Mouse (Mus musculus) forebrain, embryonic 15.5 days (tissue): Measurements from ENCODE around the gene Ilk. TPM values are rescaled to one million over a fixed set of nuclear protein-coding genes. Genes with fewer than 3 reads are reported as not detected.

Source experiments
- ATAC-seq: fragments of 200-750 bp; cut with Nextera tagmentation; replicated peaks from 2 replicates; pipeline ENCODE4 v1.8.0; 2017; ENCODE audit warnings: mild to moderate bottlenecking, moderate TSS enrichment, moderate library complexity
- H3K27ac ChIP-seq: fragments of 300-500 bp; sonication (generic); replicated peaks from 2 replicates; pipeline ENCODE4 v1.5.1; 2015; ENCODE audit warnings: mild to moderate bottlenecking, inconsistent platforms
- H3K27me3 ChIP-seq: fragments of 300-500 bp; sonication (generic); 2 replicates; pipeline ENCODE4 v1.6.1; 2015; ENCODE audit warnings: inconsistent platforms
- H3K36me3 ChIP-seq: fragments of 300-500 bp; sonication (generic); 2 replicates; pipeline ENCODE4 v1.6.1; 2015; ENCODE audit warnings: mild to moderate bottlenecking, inconsistent platforms
- H3K4me1 ChIP-seq: fragments of 300-500 bp; sonication (generic); 2 replicates; pipeline ENCODE4 v1.6.1; 2015; ENCODE audit warnings: inconsistent platforms
- H3K4me2 ChIP-seq: fragments of 300-500 bp; sonication (generic); replicated peaks from 2 replicates; pipeline ENCODE4 v1.6.1; 2015; ENCODE audit warnings: mild to moderate bottlenecking, inconsistent platforms
- H3K4me3 ChIP-seq: fragments of 300-500 bp; sonication (generic); 2 replicates; pipeline ENCODE4 v1.5.1; 2015; ENCODE audit warnings: mild to moderate bottlenecking, inconsistent platforms
- H3K9ac ChIP-seq: fragments of 300-500 bp; sonication (generic); replicated peaks from 2 replicates; pipeline ENCODE4 v1.6.1; 2015; ENCODE audit warnings: mild to moderate bottlenecking, inconsistent platforms
- H3K9me3 ChIP-seq: fragments of 300-500 bp; sonication (generic); 2 replicates; pipeline ENCODE4 v1.6.1; 2016; ENCODE audit warnings: inconsistent platforms
- WGBS: fragments of 180-500 bp; shearing (Covaris S2); methylation state at CpG from one replicate; pipeline ENCODE4 v1.1.7; 2015; ENCODE audit warnings: mixed read lengths; 5-methylcytosine and 5-hydroxymethylcytosine counted together
- polyA plus RNA-seq: library from polyadenylated mRNA; unstranded; fragments of >200 nt; fragmentation: Nextera tagmentation; extraction: Ambion mirVana; gene quantifications from 2 replicates; pipeline ENCODE4 v1.2.1, GENCODE M21; 2015

Ilk gene
- polyA plus RNA-seq, 1 experiment from 2014 or later = 205 TPM

DNA sequence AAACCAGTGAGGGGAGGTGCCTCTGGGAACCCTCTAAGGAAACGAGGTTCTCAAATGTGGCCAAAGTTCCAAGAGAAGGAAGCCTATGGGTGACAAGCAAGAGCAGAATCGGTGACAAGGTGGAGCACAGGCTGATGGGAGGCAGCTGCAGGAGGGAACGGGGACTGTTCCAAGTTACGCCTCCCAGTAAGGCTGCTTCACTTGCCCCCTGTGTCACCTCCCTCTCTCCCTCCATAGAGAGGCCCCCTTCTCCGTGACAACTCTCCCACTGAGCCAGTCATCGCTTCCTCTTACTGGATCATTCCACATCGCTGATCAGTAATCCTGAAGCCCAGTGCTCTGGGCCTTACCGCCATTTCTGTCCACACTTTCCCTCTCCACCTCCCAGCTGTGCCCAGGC, 38.3 kb downstream of the Ilk start:
- Histone ChIP-seq H3K4me3 (no peak overlapping the region), H3K36me3 (peaks cover 63% of the 10 kb centered on the region), H3K9me3 (no peaks in the 10 kb centered on the region), H3K27me3 (no peaks in the 10 kb centered on the region), H3K4me1 (peaks cover 65% of the 10 kb centered on the region), H3K9ac (no peak overlapping the region), H3K4me2 (no peak overlapping the region), H3K27ac (no peak overlapping the region)
- ATAC-seq = no peak
- 29% methylated on average over 8 of the region's 8 CpGs for WGBS

DNA sequence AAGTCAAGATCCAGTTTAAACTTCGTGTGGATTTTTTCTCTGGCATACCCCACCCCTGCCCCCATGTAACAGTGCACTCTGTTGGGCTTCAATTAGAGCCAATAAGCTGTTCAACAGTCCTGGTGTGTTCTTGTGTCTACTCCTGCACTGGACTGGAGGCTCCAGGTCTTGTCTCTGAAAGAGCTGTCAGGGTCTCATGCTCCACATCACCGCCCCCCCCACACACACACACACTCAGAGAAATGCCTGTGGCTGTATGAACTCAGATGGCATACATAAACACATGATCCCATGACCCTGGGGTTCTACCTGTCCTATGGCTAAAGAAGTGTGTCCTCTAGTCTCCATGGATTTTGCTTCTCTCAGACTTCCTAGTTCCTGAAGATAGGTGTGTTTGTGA, 39.6 kb downstream of the Ilk start:
- ATAC-seq = no peak
- Histone ChIP-seq H3K4me3 (no peak overlapping the region), H3K9me3 (no peaks in the 10 kb centered on the region), H3K4me1 (peaks cover 66% of the 10 kb centered on the region), H3K27me3 (no peaks in the 10 kb centered on the region), H3K9ac (no peak overlapping the region), H3K4me2 (no peak overlapping the region), H3K36me3 (peaks cover 63% of the 10 kb centered on the region), H3K27ac (no peak overlapping the region)
- WGBS = 89% methylated on average over 2 of the region's 2 CpGs

DNA sequence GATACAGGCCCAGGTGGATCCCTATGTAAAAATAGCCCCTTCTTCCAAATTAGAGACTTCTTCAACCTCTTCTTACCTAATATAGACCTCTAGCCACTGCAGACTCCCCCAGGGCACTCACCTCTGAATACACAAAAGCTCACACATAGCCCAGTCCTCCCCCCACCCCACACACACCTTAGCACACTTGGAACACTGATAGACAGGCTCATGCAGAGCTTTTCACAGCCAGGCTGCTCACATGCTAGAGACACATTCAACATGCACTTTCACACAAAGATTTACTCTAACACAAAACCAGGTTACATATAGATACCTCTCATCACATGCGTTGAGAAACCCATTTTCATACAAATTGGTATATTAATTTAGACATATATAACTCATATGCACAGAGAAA, 40.9 kb downstream of the Ilk start:
- WGBS = 95% methylated on average over 1 of the region's 1 CpGs
- Histone ChIP-seq H3K9ac (no peak overlapping the region), H3K4me1 (peaks cover 68% of the 10 kb centered on the region), H3K4me3 (no peak overlapping the region), H3K27me3 (no peaks in the 10 kb centered on the region), H3K9me3 (no peaks in the 10 kb centered on the region), H3K36me3 (peaks cover 63% of the 10 kb centered on the region), H3K27ac (no peak overlapping the region), H3K4me2 (no peak overlapping the region)
- ATAC-seq = no peak

DNA sequence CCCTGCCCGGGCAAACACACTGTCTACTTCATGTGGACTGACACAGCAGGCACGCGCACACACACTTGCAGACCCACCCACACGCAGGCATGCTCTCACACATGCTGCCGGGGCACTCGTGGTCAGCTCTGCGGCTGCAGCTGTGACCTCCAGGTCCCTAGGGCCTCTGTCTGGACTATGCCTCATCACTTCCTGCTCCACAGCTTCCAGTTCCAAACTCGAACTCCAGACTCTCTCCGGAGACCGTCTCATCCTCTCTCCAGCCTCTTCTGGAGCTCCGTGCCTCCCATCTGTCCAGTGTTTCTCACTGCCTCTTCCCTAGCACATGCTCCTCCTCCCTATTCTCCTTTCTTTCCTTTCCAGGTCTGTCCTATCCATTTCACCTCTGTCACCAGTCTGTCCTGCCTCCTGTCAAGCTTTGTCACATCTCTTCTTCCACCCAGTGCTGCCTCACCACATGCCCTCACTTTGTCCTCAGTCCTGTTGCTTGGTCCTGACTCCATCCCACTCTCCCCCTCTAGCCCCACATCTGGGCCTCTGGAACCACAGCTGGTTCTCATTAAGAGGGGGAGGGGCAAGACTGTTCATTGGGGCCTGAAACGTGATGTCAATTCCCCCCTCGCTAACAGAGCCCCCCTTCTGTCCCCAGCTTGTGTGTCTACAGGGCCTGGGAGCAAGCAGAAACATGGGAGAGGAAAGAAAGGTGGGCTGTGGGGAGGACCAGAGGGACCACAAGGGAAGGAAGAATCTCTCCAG, 41.6 kb downstream of the Ilk start:
- Histone ChIP-seq H3K27ac (peak overlapping the region; percentile 60), H3K36me3 (peaks cover 58% of the 10 kb centered on the region), H3K4me1 (peaks cover 73% of the 10 kb centered on the region), H3K9ac (peak overlapping the region; percentile 31; the same call in 1 of the 2 replicates), H3K27me3 (no peaks in the 10 kb centered on the region), H3K9me3 (no peaks in the 10 kb centered on the region), H3K4me3 (peak overlapping the region; percentile 2; the same call in 1 of the 2 replicates), H3K4me2 (no peak overlapping the region)
- ATAC-seq = peak; percentile 41
- WGBS = 68% methylated on average over 13 of the region's 13 CpGs

DNA sequence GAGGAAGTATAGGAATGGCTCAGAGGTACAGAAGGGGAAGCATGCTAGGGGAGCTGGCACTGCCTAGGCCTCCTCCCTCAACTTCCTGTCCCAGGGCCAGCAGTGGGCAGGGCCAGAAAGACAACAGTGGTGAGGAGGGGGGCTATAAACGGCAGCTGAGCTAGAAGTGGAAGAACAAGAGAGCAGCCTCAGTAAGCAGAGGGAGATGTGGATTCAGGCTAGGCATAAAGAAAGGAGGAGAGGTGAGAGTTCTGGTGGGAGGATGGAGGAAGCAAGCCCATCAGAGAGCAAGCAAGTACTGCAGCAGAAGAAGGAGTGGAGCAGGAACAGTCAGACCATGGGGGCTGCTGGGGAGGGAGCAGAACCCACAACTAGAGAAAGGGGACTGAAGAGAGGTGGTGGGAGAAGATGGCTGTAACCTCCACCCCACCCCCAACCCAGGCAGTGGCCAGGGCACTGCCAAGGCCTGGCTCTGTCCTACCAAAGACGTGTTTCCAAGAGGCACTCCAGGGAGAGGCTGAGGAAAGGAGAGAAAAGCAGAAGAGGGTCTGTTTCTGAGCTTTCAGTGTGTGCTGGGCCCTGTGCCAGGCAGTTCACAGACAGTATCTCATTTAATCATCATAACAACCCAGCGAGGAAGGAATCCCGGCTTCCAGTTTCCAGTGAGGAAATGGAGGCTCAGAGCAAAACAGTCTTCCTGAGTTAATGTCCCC, 42.3 kb downstream of the Ilk start:
- 0 out of 2 replicates have a peak overlapping the region, but pooled peaks have one; percentile 1 for H3K4me2 ChIP-seq
- H3K36me3 ChIP-seq = peaks cover 57% of the 10 kb centered on the region
- ATAC-seq = peak; percentile 79
- peak overlapping the region; percentile 31 for H3K9ac ChIP-seq
- no peaks in the 10 kb centered on the region for H3K27me3 ChIP-seq
- H3K4me1 ChIP-seq = peaks cover 77% of the 10 kb centered on the region
- 14% methylated on average over 4 of the region's 4 CpGs for WGBS
- H3K9me3 ChIP-seq = no peaks in the 10 kb centered on the region
- H3K27ac ChIP-seq = peak overlapping the region; percentile 60
- H3K4me3 ChIP-seq = peak overlapping the region; percentile 2; the same call in 1 of the 2 replicates

DNA sequence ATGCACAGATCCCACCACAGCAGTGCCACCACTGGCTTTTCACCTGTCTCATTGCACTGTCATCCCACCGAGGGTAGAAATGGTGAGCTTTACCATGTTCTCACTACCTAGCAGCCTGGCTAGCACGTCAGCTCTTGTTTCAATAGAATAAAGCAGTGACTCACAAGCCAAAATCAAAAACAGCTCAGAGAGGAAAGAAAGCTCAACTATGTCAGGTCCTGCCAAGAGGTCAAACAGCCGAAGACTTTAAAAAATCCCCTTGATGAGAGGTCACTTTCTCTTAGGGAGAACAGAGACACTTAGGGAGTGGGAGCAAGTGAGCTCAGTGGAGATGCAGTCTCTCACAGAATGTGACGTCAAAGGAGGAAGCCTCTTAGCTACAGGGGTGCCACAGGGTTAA, 47.5 kb downstream of the Ilk start:
- WGBS = 57% methylated on average over 4 of the region's 4 CpGs
- Histone ChIP-seq H3K4me2 (peak overlapping the region; percentile 73), H3K4me3 (0 out of 2 replicates have a peak overlapping the region, but pooled peaks have one; percentile 0), H3K4me1 (peaks cover 78% of the 10 kb centered on the region), H3K27me3 (no peaks in the 10 kb centered on the region), H3K36me3 (peaks cover 56% of the 10 kb centered on the region), H3K9ac (0 out of 2 replicates have a peak overlapping the region, but pooled peaks have one; percentile 10), H3K27ac (no peak overlapping the region), H3K9me3 (no peaks in the 10 kb centered on the region)
- ATAC-seq = no peak

DNA sequence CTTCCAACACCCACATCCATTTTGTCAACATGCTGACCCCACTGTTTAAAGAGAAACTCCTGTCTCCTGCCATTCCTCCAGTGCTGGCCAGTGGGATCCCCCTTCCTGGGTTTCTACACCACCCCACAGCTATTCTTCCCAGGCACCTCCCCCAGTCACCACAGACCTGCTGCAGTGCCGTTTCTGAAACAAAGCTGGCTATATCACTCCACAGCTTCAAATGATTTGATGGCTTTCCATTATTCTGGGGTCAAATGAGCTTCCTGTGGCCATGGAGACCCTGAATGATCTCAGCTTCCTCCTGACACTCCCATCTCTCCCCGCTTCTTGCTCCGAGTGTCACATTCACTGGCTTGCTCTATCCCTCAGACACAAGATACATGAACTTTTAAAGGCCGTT, 48.2 kb downstream of the Ilk start:
- Histone ChIP-seq H3K9ac (peak overlapping the region; percentile 100), H3K36me3 (peaks cover 49% of the 10 kb centered on the region), H3K4me3 (peak overlapping the region; percentile 99), H3K27me3 (no peaks in the 10 kb centered on the region), H3K4me1 (peaks cover 71% of the 10 kb centered on the region), H3K4me2 (peak overlapping the region; percentile 73), H3K27ac (0 out of 2 replicates have a peak overlapping the region, but pooled peaks have one; percentile 20), H3K9me3 (no peaks in the 10 kb centered on the region)
- ATAC-seq = no peak
- 14% methylated on average over 4 of the region's 4 CpGs for WGBS

DNA sequence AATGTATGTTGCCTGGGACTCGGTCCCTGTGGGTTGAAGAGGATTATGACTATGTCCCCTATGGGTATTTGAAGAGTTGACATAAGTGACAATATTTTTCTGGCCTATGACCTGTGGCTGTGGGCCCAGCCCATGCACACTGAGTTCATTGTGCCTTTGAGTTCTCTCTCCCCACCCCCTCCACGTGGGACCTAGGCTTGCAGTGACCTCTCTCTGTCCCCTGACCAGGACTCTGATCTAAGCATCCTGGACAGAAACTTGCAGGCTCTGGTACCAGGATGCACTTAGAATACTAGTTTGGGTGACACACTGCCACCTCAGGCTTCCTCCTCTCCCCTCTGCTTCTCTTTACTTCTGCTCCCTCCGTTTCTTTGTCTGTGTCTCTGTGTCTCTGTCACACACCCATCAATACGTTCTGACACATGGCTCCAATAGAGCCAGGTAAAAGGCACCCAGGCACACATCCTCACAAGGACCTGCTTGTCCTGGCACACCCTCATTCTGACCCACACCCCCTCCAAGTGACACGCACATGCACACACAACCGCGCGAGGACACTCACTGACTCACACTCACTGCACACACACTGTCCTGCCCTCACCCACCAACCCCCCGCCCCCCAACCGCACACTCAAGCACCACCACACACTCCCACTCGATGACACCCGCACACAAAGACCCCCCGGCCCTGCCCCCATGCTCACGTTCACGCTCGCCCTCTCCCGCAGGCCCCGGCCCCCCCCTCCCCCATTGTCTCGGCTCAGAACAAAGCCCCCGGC, 50.3 kb downstream of the Ilk start:
- H3K4me2 ChIP-seq = peak overlapping the region; percentile 73
- peak overlapping the region; percentile 98 for H3K27ac ChIP-seq
- no peaks in the 10 kb centered on the region for H3K27me3 ChIP-seq
- peak; percentile 75 for ATAC-seq
- no peaks in the 10 kb centered on the region for H3K9me3 ChIP-seq
- H3K4me3 ChIP-seq = peak overlapping the region; percentile 99
- 3% methylated on average over 20 of the region's 20 CpGs for WGBS
- peak overlapping the region; percentile 100 for H3K9ac ChIP-seq
- peaks cover 27% of the 10 kb centered on the region for H3K36me3 ChIP-seq
- peaks cover 54% of the 10 kb centered on the region for H3K4me1 ChIP-seq

DNA sequence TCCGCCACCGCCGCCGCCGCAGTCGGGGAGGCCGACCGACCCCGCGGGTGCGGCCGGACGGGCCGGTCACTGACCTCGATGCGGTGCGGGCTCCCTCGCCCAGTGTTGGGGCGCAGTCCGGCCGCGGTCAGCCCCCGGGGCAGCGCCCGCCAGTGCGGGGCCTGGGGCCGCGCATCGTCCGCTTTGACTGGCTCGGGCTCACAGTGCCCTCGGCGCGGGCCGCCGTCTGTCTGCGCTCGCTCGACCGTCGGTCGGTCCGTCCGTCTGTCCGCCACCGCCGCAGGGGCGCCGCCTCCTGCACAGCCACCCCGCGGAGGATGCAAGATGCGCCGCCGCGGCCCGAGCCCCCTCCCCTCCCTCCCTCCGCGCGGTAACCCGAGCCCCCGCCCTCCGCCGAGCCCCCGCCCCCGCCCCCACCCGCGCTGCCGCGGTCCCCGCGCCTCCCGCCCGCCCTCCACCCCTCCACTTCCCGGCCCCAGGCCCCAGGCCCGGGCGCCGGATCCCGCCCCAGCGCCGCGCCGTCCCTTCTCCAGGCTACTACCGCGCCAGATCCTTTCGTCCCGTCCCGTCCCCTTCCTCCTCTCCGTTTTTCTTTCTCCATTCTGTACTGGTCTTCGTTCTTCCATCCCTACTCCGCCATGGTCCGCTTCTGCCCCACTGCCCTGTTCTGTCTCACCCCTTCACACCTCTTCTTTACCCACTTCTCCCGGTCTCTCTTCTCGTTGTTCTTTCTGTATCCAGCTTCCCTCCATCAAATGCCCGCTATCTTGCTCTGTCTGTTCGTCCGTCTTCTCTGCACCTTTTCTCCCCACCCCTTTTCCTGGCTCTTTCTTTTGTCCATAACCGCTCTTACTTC, 51.1 kb downstream of the Ilk start, which contains the start of gene Dchs1:
Gene Dchs1, minus strand, starts transcription at position 370 of the 856 bp plus-strand sequence.
- Histone ChIP-seq H3K4me3 (peak within 1 kb of the TSS; percentile 99), H3K36me3 (peaks cover 20% of the 10 kb centered on the region), H3K9ac (peak within 1 kb of the TSS; percentile 100), H3K27me3 (no peaks in the 10 kb centered on the region), H3K9me3 (no peaks in the 10 kb centered on the region), H3K27ac (peak within 1 kb of the TSS; percentile 98), H3K4me1 (peaks cover 49% of the 10 kb centered on the region), H3K4me2 (peak within 1 kb of the TSS; percentile 73)
- under 1% methylated on average over 72 of the region's 97 CpGs for whole genome bisulfite sequencing
- ATAC-seq = peak; percentile 79

DNA sequence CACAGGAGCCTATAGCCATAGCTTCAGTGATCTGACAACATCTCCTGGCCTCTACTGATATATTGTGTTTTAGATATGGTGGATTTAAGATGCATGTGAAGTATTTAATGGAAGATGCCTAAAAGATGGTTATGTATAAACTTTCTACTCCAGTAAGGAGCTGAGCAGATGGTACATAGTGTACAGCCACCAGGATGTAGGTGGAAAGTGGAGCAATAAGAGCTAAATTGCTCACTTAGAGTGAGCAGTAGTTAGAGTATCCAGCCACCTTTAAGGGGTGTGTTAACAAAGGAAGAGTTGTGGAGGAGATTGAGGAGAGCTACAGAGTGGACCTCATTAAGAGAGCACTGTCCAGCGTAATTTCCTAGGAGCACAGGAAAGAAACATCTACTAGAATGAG, 54.8 kb downstream of the Ilk start:
- H3K4me3 ChIP-seq = no peak overlapping the region
- ATAC-seq = no peak
- H3K4me2 ChIP-seq = no peak overlapping the region
- H3K36me3 ChIP-seq = no peaks in the 10 kb centered on the region
- no peaks in the 10 kb centered on the region for H3K9me3 ChIP-seq
- H3K27ac ChIP-seq = no peak overlapping the region
- no peaks in the 10 kb centered on the region for H3K27me3 ChIP-seq
- H3K4me1 ChIP-seq = peaks cover 13% of the 10 kb centered on the region
- no peak overlapping the region for H3K9ac ChIP-seq
- WGBS = 78% methylated on average over 1 of the region's 1 CpGs
